Mouse (Mus musculus) kidney, embryonic 15.5 days (tissue): ENCODE data around the gene Polr2j. TPM values are rescaled to one million over a fixed set of nuclear protein-coding genes. Genes with fewer than 3 reads are reported as not detected.

Experiments used
- ATAC-seq: fragments of 200-750 bp; cut with Nextera tagmentation; replicated peaks from 2 replicates; pipeline ENCODE4 v1.8.0; 2017; ENCODE audit warnings: moderate TSS enrichment; ENCODE audit not compliant: low FRiP score
- H3K27ac ChIP-seq: fragments of 300-500 bp; sonication (generic); 2 replicates; pipeline ENCODE4 v1.5.1; 2015; ENCODE audit warnings: mild to moderate bottlenecking, inconsistent platforms
- H3K27me3 ChIP-seq: fragments of 300-500 bp; sonication (generic); 2 replicates; pipeline ENCODE4 v1.6.1; 2015; ENCODE audit warnings: inconsistent platforms
- H3K36me3 ChIP-seq: fragments of 300-500 bp; sonication (generic); 2 replicates; pipeline ENCODE4 v1.6.1; 2015; ENCODE audit warnings: inconsistent platforms
- H3K4me1 ChIP-seq: fragments of 300-500 bp; sonication (generic); 2 replicates; pipeline ENCODE4 v1.6.1; 2015; ENCODE audit warnings: inconsistent platforms
- H3K4me2 ChIP-seq: fragments of 300-500 bp; sonication (generic); 2 replicates; pipeline ENCODE4 v1.6.1; 2015; ENCODE audit warnings: moderate library complexity, mild to moderate bottlenecking, inconsistent platforms
- H3K4me3 ChIP-seq: fragments of 300-500 bp; sonication (generic); replicated peaks from 2 replicates; pipeline ENCODE4 v1.5.1; 2015; ENCODE audit warnings: mild to moderate bottlenecking, inconsistent platforms
- H3K9ac ChIP-seq: fragments of 300-500 bp; sonication (generic); 2 replicates; pipeline ENCODE4 v1.6.1; 2015; ENCODE audit warnings: mild to moderate bottlenecking, inconsistent platforms
- H3K9me3 ChIP-seq: fragments of 300-500 bp; sonication (generic); replicated peaks from 2 replicates; pipeline ENCODE4 v1.6.1; 2016; ENCODE audit warnings: inconsistent platforms
- WGBS: fragments of 180-500 bp; shearing (Covaris S2); methylation state at CpG from one replicate; pipeline ENCODE4 v1.1.7; 2015; ENCODE audit warnings: mixed read lengths; 5-methylcytosine and 5-hydroxymethylcytosine counted together
- polyA plus RNA-seq: library from polyadenylated mRNA; unstranded; fragments of >200 nt; fragmentation: Nextera tagmentation; extraction: Ambion mirVana; gene quantifications from 2 replicates; pipeline ENCODE4 v1.2.1, GENCODE M21; 2015

Gene Polr2j
- polyA plus RNA-seq, result 249 and 260 TPM in 2 replicates

- peak; percentile 95 for ATAC-seq
- peak within 1 kb of the TSS; percentile 91 for H3K9ac ChIP-seq
- H3K9me3 ChIP-seq, result no peaks in the 10 kb centered on the region
- H3K4me3 ChIP-seq, result peak within 1 kb of the TSS; percentile 90
- peaks cover 20% of the 10 kb centered on the region for H3K36me3 ChIP-seq
- peak within 1 kb of the TSS; percentile 92 for H3K4me2 ChIP-seq
- WGBS, result 3% methylated on average over 42 of the region's 42 CpGs
- peak within 1 kb of the TSS; percentile 79 for H3K27ac ChIP-seq
- H3K27me3 ChIP-seq, result no peaks in the 10 kb centered on the region
- peaks cover 26% of the 10 kb centered on the region for H3K4me1 ChIP-seq
These were observed at the start of gene Polr2j for GRCm38 (mm10) chr5:136115891-136116783. Gene Polr2j (plus strand): TSS chr5:136116631.

- no peak overlapping the region for H3K4me2 ChIP-seq
- WGBS, result 71% methylated on average over 2 of the region's 2 CpGs
- no peak overlapping the region for H3K27ac ChIP-seq
- no peak overlapping the region for H3K4me3 ChIP-seq
- no peaks in the 10 kb centered on the region for H3K4me1 ChIP-seq
- H3K9ac ChIP-seq, result no peak overlapping the region
- no peaks in the 10 kb centered on the region for H3K36me3 ChIP-seq
- no peak for ATAC-seq
- H3K27me3 ChIP-seq, result no peaks in the 10 kb centered on the region
- no peaks in the 10 kb centered on the region for H3K9me3 ChIP-seq
These were observed 47.0 kb upstream of the Polr2j start for GRCm38 (mm10) chr5:136069411-136069810.

- ATAC-seq, result no peak
- Histone ChIP-seq H3K9me3 (no peaks in the 10 kb centered on the region), H3K4me3 (no peak overlapping the region), H3K36me3 (no peaks in the 10 kb centered on the region), H3K4me2 (no peak overlapping the region), H3K4me1 (peaks cover 12% of the 10 kb centered on the region; the same call in 1 of the 2 replicates), H3K27ac (no peak overlapping the region), H3K9ac (no peak overlapping the region), H3K27me3 (no peaks in the 10 kb centered on the region)
- 50% methylated on average over 6 of the region's 6 CpGs for WGBS
These were observed 43.4 kb upstream of the Polr2j start for GRCm38 (mm10) chr5:136073051-136073450.

GRCm38 (mm10) chr5:136073526-136073925, 42.9 kb upstream of the Polr2j start:
- H3K4me1 ChIP-seq, result peaks cover 12% of the 10 kb centered on the region; the same call in 1 of the 2 replicates
- 74% methylated on average over 11 of the region's 11 CpGs for WGBS
- no peaks in the 10 kb centered on the region for H3K36me3 ChIP-seq
- no peak overlapping the region for H3K4me3 ChIP-seq
- no peak overlapping the region for H3K27ac ChIP-seq
- no peaks in the 10 kb centered on the region for H3K9me3 ChIP-seq
- no peak overlapping the region for H3K9ac ChIP-seq
- H3K27me3 ChIP-seq, result no peaks in the 10 kb centered on the region
- ATAC-seq, result no peak
- H3K4me2 ChIP-seq, result no peak overlapping the region

GRCm38 (mm10) chr5:136075076-136075475, 41.4 kb upstream of the Polr2j start:
- Histone ChIP-seq H3K9ac (no peak overlapping the region), H3K27ac (no peak overlapping the region), H3K4me3 (no peak overlapping the region), H3K27me3 (no peaks in the 10 kb centered on the region), H3K9me3 (no peaks in the 10 kb centered on the region), H3K4me2 (no peak overlapping the region), H3K4me1 (peaks cover 12% of the 10 kb centered on the region; the same call in 1 of the 2 replicates), H3K36me3 (no peaks in the 10 kb centered on the region)
- WGBS, result 85% methylated on average over 5 of the region's 5 CpGs
- ATAC-seq, result no peak

GRCm38 (mm10) chr5:136076284-136076683, 40.1 kb upstream of the Polr2j start:
- H3K4me2 ChIP-seq, result no peak overlapping the region
- H3K4me3 ChIP-seq, result no peak overlapping the region
- 0 out of 2 replicates have a peak, but pooled peaks have one; percentile 32 for ATAC-seq
- no peak overlapping the region for H3K9ac ChIP-seq
- 26% methylated on average over 7 of the region's 7 CpGs for WGBS
- H3K36me3 ChIP-seq, result no peaks in the 10 kb centered on the region
- no peaks in the 10 kb centered on the region for H3K9me3 ChIP-seq
- H3K4me1 ChIP-seq, result peaks cover 12% of the 10 kb centered on the region; the same call in 1 of the 2 replicates
- no peaks in the 10 kb centered on the region for H3K27me3 ChIP-seq
- peak overlapping the region; percentile 79 for H3K27ac ChIP-seq

GRCm38 (mm10) chr5:136077001-136077550, 39.4 kb upstream of the Polr2j start:
- Histone ChIP-seq H3K27me3 (no peaks in the 10 kb centered on the region), H3K9me3 (no peaks in the 10 kb centered on the region), H3K4me1 (peaks cover 12% of the 10 kb centered on the region; the same call in 1 of the 2 replicates), H3K36me3 (no peaks in the 10 kb centered on the region), H3K4me2 (no peak overlapping the region), H3K9ac (no peak overlapping the region), H3K4me3 (no peak overlapping the region), H3K27ac (peak overlapping the region; percentile 79)
- ATAC-seq, result no peak
- WGBS, result 61% methylated on average over 9 of the region's 9 CpGs

GRCm38 (mm10) chr5:136078136-136078535, 38.3 kb upstream of the Polr2j start:
- 93% methylated on average over 5 of the region's 5 CpGs for WGBS
- no peak for ATAC-seq
- Histone ChIP-seq H3K27ac (no peak overlapping the region), H3K27me3 (no peaks in the 10 kb centered on the region), H3K4me3 (no peak overlapping the region), H3K9ac (no peak overlapping the region), H3K36me3 (no peaks in the 10 kb centered on the region), H3K9me3 (no peaks in the 10 kb centered on the region), H3K4me1 (peaks cover 13% of the 10 kb centered on the region; the same call in 1 of the 2 replicates), H3K4me2 (no peak overlapping the region)

GRCm38 (mm10) chr5:136082345-136082744, 34.1 kb upstream of the Polr2j start:
- Histone ChIP-seq H3K4me1 (peaks cover 28% of the 10 kb centered on the region), H3K4me2 (no peak overlapping the region), H3K36me3 (no peaks in the 10 kb centered on the region), H3K9ac (no peak overlapping the region), H3K27me3 (no peaks in the 10 kb centered on the region), H3K27ac (no peak overlapping the region), H3K9me3 (no peaks in the 10 kb centered on the region), H3K4me3 (no peak overlapping the region)
- ATAC-seq, result no peak
- 82% methylated on average over 4 of the region's 4 CpGs for WGBS

GRCm38 (mm10) chr5:136083669-136084107, 32.7 kb upstream of the Polr2j start, which contains the start of gene Rasa4:
Gene Rasa4 (plus strand): TSS chr5:136083916.
- ATAC-seq, result peak; percentile 95
- Histone ChIP-seq H3K9me3 (no peaks in the 10 kb centered on the region), H3K27ac (peak within 1 kb of the TSS; percentile 60), H3K4me3 (peak within 1 kb of the TSS; percentile 62), H3K9ac (peak within 1 kb of the TSS; percentile 60), H3K27me3 (no peaks in the 10 kb centered on the region), H3K4me2 (peak within 1 kb of the TSS; percentile 95), H3K4me1 (peaks cover 33% of the 10 kb centered on the region), H3K36me3 (no peaks in the 10 kb centered on the region)
- WGBS, result 0% methylated on average over 24 of the region's 28 CpGs

- 2% methylated on average over 23 of the region's 23 CpGs for WGBS
- peak overlapping the region; percentile 62 for H3K4me3 ChIP-seq
- no peaks in the 10 kb centered on the region for H3K27me3 ChIP-seq
- H3K4me2 ChIP-seq, result peak overlapping the region; percentile 95
- peak overlapping the region; percentile 43 for H3K27ac ChIP-seq
- no peaks in the 10 kb centered on the region for H3K36me3 ChIP-seq
- peak overlapping the region; percentile 60 for H3K9ac ChIP-seq
- peaks cover 38% of the 10 kb centered on the region for H3K4me1 ChIP-seq
- H3K9me3 ChIP-seq, result no peaks in the 10 kb centered on the region
- ATAC-seq, result peak; percentile 16
These were observed 32.1 kb upstream of the Polr2j start for GRCm38 (mm10) chr5:136084144-136084881.
